Comparison of ENCODE assay signal across 8 mouse cellular contexts in genomic region chr14:117882222-117882621, GRCm38 (mm10).
DNase-seq lines count a peak whose midpoint lies in the region; ATAC-seq and TF ChIP-seq lines count a peak whose summit lies in the region.

No protein-coding gene starts in this region.

- 0 out of 2 replicates have a peak, but pooled peaks cover 4% of the 10 kb centered on the region for H3K27me3 ChIP-seq in heart, embryonic 10.5 days (ENCODE audit: insufficient read depth, poor library complexity, severe bottlenecking)
- no peaks in the 10 kb centered on the region for H3K27me3 ChIP-seq in Patski

- H3K9me3 ChIP-seq in heart, embryonic 10.5 days, result no peaks in the 10 kb centered on the region

- CTCF ChIA-PET in Patski (lab: Charles Lee), result interaction anchor here (0.7 to 2.3 kb wide), 7 partner anchors 13 to 1319 kb away, joined by 3 to 6 read pairs (median 3); no protein-coding TSS in a partner anchor

- ATAC-seq in Patski, result no peak
- ATAC-seq in erythroid progenitor cell, adult 5-6 weeks (replicated peaks; ENCODE audit: low FRiP score, poor library complexity, severe bottlenecking), result no peak

- peak; percentile 30 to 57 for DNase-seq in heart, postnatal 14 days
- no peak for DNase-seq in heart, embryonic 10.5 days (ENCODE audit: low spot score)
- DNase-seq in 3134 (ENCODE audit: extremely low read depth, insufficient read length, low spot score) (peak; percentile 14), Patski (ENCODE audit: low read depth, low spot score) (no peak)
- peak; percentile 71 for DNase-seq in embryo, embryonic 10.5 days (ENCODE audit: low spot score)
- peak; percentile 49 for DNase-seq in kidney, postnatal 14 days
- peak; percentile 55 for DNase-seq in lung, postnatal 14 days

- in situ Hi-C loops in Patski (cut with MboI; ENCODE audit: low pct_unique_long_range_greater_than_20kb), result no loop called here

- peak; percentile 94 for TF ChIP-seq CTCF in Patski (IDR thresholded peaks at IDR 0.05)

- no peaks in the 10 kb centered on the region for H3K4me1 ChIP-seq in heart, embryonic 10.5 days

- H3K4me3 ChIP-seq in heart, embryonic 10.5 days, result no peak overlapping the region

- WGBS in heart, embryonic 10.5 days, result 63% methylated on average over 3 of the region's 3 CpGs

- intact Hi-C loops in heart, postnatal 14 days (cut with DNase I), result loop anchor here (5.0 kb wide), 2 partner anchors 55 to 1320 kb away; no protein-coding TSS in a partner anchor

- no peaks in the 10 kb centered on the region for H3K36me3 ChIP-seq in heart, embryonic 10.5 days

- H3K27ac ChIP-seq in heart, embryonic 10.5 days, result no peak overlapping the region

- POLR2A ChIA-PET in Patski (lab: Charles Lee), result no interaction called here

Comparison
In these comparisons a context has a peak if more than half of its experiments do, and no peak if none do; other contexts are left out.
1. DNase-seq: peak in heart, postnatal 14 days (2 of 2), 3134 (single experiment), embryo, embryonic 10.5 days (single experiment), kidney, postnatal 14 days (single experiment) and lung, postnatal 14 days (single experiment); none in heart, embryonic 10.5 days (single experiment) and Patski (single experiment).